Mouse (Mus musculus) spleen, adult 12 weeks (tissue): ENCODE data around the gene Med14.

ENCODE experiments used
- DNase-seq: peaks from one replicate; pipeline ENCODE4 v3.0.0; 2022; ENCODE audit warnings: low spot score

Gene Med14

DNA sequence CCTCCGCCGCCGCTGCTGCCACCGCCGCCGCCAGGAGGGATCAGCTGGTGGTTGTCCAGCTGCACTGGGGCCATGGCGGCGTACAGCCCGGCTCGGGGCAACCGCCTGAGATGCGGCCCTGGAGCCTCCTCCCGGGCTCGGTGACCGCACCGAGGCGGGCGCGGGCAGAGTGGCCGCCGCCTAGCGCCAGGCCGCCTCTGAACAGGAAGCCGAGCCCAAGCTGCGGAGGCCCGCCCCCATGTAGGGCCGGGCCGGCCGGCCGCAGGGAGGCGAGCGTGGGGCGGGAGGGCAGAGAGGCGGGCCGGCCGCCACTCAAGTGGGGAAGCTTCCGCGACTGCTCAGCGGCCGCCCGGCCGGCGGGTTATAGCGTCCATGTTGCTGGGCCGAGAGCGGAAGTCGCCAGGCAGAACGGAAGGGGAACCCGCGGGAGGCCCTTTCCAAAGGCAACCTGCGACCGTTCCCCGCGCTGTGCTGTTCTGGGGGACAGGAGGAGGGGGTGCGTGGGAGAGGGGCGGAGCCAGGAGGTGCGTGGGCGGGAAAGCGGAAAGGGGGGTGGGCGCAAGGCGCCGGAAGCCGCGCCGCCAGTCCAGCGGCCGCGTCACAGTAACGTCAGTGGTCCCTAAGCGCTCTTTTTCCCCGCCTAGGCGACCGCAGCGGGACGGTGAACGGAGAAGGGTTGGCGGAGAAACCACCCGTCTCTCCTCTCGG lies at the start of gene Med14:
Gene Med14, minus strand, starts transcription at position 448 of the 708 bp plus-strand sequence.
- DNase-seq, result peak; percentile 71

DNA sequence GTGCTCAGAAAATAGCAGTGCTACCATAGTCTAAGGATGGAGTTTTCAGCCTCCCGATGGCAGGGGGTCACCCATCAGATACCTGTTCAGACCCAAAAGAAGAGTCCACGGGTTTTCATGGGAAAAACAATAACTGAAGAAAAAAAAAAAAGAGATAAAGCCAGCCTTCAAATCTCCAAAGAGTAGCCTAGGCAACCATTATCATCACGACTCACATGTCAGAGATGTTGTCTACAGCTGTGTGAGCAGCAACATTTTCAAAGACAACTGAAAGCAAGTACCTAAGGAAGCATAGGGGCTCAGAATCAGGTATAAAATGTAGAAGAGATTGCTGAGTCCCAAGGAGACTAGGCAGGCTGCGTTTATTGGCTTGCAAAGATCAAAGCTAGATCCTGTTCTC lies 38.7 kb upstream of the Med14 start:
- no peak for DNase-seq

DNA sequence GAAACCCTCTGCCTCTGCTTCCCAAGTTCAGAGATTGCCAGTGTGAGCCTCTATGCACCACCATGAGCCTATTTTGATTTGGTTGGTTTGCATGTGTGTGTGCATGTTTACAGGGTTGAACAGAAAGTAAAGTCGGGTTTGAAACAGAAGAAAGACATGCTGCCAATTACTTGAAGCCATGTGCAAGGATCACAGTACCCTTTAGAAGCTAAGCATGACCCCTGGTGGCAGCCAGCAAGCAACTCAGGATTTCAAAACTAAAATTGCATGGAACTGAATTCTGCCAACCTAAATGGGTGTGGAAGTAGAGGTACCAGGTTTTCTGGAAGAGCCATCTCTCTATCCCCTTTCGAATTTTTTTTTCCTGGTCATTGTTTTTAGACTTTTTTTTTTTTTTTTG lies 33.0 kb upstream of the Med14 start:
- DNase-seq, result no peak

DNA sequence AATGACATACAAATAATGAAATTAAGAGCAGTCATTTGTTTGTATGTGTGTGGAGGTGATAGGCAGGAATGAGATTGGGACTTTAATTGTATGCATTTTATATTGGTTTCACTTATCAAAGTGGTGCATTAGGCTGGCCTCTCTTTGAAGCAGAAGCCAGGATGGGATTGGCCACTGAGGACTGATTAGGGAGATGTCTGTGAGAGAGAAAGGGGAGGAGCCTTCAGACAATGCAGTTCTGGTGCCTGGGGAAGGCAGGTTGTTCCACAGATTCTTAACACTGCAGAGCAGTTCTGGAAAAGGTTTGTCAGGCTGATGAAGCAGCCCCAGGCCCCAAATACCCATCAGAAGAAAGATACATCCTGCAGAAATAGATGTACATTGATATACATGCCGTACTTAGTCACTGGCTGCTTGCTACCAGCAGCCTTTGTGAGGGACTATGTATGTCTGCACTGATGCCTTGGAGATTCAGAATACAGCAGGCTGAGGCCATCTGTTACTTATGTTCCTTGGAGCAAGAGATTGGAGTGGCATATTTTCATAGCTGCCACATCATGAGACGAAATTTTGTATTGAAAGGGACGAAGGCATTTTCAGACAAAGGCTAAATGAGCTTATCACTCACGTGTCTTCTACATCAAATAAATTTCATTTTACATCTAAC lies 29.9 kb upstream of the Med14 start:
- no peak for DNase-seq

DNA sequence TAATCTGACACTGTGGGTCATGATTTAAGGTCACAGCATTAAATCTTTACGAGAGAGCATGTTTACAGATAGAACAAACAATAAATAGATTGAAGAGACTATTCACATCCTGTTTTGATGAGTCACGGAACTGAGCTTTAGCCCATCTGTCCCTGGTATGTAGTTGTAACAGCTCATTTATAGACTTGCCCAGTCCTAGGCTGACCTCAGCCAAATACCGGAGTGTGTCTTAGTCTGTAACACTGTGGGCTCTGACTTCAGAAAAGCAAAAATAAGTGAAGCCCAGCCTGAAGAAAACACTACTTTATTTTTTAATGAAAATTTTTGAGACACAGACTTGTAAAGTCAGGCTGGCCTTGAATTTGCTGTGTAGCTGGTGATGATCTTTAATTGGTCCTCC lies 11.4 kb upstream of the Med14 start:
- no peak for DNase-seq

DNA sequence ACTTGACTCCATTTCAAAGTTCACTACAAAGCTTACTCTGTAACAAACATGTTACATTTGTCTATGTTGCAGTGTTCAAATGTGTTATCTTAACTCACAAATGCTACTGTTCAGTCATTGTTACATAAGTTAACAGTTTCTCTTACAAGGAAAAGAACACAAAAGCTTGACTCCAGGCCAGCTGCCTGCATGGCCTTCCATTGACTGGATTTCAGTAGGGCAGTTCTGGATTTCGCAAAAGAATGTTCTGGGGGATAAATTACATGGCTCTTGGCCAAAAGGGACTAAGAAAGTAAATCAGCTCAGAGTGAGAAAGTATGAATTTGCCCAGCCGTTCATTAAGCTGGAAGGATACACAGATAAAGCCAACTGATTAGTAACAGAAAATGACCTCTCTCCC lies 9.7 kb upstream of the Med14 start:
- no peak for DNase-seq

DNA sequence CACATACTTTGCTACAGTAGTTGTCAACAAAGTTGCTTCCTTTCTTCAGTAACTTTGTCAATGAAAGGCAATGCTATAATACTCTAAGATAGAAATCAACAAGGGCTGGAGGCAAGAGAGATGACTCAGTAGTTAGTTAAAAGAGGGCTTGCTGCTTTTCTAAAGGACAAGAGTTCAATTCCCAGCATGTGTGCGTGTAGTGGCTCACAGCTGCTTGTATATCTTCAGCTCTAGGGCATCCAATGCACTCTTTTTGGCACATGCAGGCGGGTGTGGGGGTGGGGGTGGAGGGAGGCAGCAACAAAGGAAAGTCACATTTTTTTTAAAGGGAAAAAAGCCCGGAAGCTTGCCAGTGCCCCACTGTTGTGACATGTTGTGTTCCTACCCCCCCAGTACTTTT lies 6.7 kb upstream of the Med14 start:
- no peak for DNase-seq

DNA sequence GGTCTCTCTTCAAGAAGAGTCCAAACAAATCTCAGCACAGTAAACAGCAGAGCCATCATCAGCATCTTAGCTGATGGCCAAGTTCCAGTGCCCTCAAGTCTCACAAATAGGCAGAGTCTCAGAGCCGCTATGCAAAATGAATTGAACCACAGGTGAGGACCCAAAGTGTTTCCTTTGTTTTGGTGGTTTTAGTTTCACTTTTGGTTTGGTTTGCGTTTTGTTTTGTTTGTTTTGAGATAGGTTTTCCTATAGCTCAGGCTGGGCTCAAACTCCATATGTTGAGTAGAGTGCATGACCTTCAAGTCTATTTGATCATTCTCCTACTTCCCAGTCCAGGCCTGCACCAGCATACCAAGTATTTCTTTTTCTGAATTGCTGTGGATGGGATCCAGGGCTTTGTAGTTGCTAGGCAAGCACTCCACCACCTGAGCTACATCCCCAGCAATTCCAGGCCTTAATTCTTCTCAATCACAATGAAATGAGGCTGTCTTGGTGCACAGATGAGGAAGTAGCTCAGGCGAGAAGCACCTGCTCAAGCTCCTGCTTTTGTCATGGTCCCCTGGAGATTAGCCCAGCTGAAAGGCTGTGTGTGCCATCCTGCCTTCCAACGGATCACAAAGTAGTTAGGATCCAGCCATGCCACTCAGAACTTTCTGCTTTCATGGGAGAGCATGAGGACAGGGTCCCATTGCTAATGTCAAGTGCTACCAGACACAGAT lies 5.1 kb upstream of the Med14 start:
- DNase-seq, result no peak

DNA sequence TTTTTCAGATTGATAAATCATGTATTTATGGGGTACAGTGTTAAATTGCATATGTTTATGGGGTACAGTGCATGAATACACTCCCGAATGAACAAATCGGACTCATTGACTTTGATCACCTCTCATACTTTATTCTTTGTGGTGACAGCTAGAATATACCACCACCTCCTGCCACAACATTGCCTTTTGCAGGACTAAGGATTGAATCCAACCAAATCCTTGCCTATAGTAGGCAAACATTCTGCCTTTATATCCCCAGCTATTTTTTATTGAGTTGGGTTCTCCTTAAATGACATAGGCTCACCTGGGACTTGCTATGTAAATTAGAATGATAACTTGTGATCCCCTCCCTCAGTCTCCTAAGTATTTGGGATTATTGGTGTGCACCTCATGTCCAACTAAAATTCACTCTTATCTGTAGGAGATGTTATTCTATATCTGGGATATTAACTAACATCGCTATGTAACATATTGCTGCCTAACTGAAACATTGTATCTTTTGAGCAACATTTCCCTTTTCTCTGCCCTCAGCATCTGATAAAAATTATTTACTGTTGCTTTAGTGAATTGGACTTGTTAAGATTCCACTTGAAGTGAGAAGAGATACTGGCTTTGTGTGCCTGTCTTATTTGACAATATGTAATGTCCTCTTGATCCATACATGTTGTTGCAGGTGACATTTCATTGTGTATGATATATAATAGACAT lies 1.4 kb upstream of the Med14 start:
- DNase-seq, result no peak

DNA sequence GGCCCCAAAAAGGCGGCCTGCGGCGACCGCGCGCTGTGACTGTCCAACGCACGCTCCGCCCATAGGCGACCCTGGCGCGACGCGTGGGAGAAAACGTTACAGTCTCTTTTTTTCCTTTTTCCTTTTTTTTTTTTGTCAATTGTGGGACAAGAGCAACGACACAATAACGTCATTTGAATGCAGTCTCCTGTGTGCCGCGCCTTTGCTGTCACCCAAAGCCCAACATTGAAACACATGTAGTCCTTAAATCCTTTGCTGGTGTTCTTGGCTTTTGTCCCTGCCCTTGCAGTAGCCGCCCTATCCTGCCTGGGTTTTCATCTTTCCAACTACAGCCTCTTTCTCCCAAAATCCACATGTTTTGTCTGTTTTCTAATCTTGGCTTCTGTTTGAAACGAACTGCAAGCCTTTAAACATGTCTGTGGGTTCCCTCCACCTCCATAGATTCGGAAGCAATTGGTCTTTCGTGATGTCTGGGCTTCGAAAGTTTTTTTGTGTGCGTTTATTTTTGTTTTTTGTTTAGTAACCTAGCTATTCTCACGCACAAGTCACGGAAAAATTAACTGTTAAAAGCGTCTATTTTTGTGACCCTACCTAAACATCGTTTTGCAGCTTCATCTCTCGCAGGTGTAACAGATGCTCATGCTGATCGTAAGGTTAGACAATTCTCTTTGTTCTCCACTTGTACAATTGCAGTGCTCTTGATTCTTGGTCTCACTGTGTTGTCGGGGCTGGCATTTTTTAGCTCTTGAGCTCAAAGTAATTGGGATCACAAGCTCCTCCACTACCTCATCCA lies 657 bp upstream of the Med14 start:
- DNase-seq, result no peak

DNA sequence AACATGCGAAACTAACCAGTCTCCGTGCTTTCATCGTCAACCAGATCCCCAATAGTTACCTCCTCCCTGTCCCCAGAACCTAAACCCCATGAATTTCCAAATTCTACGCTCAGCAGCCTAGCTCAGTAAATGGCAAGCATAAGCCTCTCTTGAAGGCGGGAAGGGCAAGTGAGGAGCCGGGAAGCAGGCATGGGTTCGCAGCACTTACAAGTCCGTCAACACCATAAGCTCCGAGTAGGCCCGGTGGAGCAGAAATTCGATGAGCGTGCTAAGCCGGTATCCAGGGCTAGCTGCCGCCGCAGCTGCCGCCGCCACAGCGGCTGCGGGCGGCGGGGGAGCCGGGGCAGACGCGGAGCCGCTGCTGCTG lies 631 bp downstream of the Med14 start:
- DNase-seq, result no peak

DNA sequence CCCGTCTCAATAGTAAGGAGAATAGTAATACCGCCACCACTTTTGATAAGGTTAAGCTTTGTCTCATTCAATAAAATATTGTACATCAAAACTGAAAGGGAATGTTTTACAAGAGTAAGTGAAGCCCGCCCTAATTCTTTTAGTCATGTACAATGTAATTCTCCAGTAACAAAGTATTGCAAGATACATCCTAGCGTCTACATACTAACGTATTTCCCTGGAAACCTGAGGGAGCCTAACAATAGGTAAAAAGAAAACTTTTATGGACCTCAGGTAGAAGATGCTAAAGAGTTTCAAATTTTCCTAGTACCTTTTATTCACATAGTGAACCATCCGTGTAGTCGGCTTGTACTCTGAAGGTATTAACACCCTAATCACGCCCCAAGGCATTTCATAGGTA lies 1.4 kb downstream of the Med14 start:
- no peak for DNase-seq

DNA sequence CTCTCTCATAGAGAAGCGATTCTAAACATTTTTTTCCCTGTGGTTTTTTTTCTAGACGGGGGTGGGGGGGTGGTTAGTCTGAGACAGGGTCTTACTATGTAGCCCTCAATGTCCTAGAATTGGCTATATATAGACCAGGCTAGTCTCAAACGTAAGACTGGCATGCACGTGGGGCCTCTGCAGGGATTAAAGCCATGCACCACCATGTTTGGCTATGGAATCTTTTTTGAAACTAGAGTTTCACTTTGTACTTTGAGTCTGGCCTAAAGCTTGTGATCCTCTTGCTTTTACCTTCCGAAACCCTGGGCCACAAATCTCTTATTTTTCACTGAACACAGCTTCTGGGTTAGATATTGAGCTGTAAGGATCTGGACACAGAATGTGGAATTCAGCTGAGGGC lies 2.2 kb downstream of the Med14 start:
- no peak for DNase-seq

DNA sequence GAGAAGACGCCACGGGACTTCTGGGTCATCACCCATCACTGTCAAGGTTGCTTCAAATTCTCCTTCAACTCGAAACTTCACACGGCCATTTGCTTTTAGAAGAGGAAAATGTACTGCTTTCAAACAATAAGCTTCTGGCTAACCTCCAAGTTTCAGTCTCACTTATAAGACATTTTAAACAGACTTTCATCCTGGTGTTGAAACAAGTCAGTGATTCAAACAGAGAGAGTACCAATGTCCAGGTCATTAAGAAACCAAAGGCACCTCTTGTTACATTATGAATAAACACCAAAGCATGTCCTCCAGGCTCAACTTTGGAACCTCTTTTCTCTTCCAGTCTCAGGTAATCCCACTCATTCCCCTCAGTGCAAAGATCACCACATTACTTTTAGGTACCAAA lies 14.0 kb downstream of the Med14 start:
- DNase-seq, result no peak

DNA sequence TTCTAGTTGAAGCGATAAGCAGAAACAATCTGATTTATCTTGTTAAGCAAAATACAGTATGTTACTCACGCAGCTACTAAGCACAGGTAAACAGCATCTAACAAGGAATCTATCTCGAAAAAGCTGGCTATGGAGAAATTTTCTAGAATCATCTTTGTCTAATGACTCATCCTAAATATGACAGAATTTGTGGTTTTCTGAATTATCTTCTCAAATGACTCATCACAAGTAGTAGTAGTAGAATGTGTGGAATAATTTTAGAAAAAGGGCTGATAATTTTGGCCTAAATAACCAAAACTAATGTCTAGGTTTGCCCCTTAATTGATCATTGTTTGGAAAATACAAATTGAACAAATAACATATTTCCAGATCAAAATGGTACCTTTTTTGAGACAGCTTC lies 15.1 kb downstream of the Med14 start:
- DNase-seq, result no peak

DNA sequence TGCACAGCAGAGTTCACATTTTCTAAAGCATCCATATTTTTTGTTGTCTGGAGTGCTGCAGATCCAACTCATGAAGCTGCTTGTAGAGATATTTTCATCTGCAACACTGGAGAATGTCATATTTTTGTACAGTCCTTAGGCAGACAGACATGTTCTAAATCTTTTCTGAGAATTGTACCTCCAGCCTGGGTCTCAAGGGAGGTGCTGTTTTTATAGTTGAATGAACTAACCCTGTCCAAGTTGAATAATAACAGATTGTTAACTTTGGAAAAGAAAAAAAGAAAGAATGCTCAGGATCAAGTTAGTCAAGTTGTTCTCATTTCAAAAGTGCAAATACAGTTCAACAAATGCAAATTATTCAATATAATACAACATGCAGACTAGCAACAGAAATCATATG lies 21.5 kb downstream of the Med14 start:
- DNase-seq, result no peak

DNA sequence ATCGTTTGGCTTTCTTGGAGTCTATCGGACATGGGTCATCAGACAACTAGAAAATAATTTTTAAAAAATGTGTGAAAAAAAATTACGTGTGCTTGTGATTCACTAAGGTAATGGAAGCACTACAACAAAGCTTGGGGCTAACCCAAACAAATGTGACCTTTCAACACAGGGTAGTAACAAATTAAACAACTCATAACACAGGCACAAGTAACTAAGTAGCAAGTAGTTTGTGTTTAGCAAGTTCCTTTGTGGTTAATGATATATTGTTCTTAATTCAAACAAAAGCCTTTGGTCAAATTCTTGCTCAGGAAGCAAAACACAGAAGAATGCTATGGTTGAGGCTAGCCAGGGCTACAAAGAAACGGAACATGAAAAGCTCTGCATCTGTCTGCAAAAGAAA lies 45.8 kb downstream of the Med14 start:
- no peak for DNase-seq

DNA sequence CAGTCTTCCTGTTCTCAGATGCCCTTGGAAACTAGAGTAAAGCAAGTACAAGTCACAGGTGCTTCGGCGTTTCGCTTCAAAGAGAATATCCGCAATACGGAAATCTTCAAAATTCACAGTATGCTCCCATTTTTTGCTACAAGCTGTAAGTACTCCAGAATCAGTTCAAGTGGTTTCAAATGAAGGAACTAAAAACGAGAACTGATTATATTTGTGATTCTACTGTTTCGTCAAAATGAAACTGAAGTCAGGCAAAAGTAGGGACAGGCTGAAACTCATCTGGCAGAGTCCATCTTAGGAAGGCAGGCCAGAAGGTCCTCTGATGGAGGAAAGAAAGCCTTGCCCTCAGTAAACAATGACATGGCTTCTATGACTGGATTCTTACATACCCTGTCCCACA lies 48.1 kb downstream of the Med14 start:
- DNase-seq, result no peak

DNA sequence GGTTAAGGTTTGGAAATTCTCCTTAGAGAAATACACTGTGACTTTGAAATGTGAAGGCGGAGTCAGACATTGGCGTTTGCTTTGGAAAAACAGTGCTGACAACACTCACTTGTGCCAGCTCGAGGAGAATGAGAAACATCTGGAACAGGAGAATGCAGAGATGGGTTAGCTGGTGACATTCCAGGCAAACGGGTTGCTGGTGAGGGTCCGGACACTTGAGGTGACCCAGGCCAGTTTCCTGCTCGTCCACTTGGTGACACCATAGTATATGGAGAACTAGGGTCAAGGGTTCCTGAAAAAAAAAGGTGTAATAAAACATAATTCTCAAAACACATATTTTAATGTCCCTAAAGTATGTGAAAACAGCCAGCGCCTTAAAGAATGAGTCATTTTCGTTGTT lies 75.0 kb downstream of the Med14 start:
- no peak for DNase-seq

DNA sequence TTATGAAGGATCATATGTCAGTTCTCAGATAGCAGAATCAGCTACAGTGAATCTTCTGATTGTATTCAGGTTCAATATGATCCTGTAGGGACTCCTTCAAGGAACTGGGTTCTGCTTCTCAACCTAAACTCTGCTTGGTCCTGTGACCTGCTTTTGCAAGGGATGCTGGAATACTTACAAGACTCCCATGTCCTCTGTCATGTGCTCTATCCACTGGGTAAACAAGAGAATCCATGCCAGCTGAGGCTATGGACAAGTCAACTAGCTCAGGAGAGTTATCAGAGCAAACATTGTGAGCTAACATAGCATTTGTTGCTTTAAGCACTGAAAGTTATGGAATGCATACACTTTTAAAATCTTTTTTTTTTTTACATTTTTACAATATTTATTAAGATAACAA lies 75.8 kb downstream of the Med14 start:
- no peak for DNase-seq

DNA sequence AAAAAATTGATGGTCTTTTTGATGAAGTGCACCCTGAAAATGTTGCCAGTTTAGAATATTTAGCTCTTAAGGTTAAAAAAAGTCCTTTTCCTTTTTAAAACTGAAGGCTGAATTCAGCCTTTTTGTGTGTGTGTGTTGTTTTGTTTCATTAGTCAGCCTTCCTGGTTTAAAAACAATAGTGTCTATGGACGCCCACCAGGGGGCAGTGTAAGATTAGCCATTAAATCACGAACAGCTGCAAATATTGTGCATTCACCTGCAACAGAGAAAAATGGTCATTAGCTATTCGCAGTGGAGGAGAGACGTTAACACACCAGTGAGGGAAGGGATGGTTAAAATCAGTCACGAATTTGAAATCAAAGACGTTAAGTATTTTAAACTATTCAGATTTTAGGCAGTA lies 84.5 kb downstream of the Med14 start:
- peak; percentile 33 for DNase-seq
